Mouse (Mus musculus) liver, embryonic 14.5 days (tissue): ENCODE results near the gene Ttyh2. TPM values are rescaled to one million over a fixed set of nuclear protein-coding genes. Genes with fewer than 3 reads are reported as not detected.
A peak's percentile ranks its signal among the peaks of the same experiment; 100 is the strongest.

Experiments
- ATAC-seq: fragments of 200-750 bp; cut with Nextera tagmentation; 2 replicates; pipeline ENCODE4 v1.8.0; 2017; ENCODE audit warnings: moderate number of reproducible peaks, mild to moderate bottlenecking, moderate library complexity; ENCODE audit not compliant: insufficient read depth
- DNase-seq, 3 experiments: peaks; one replicate each; pipeline ENCODE4 v3.0.0-alpha.2; 2012 to 2013; ENCODE audit warnings: low read depth in 3 of 3, low spot score in 3 of 3
- H3K27ac ChIP-seq: fragments of 300-500 bp; sonication (generic); 2 replicates; pipeline ENCODE4 v1.5.1; 2014; ENCODE audit warnings: moderate library complexity, mild to moderate bottlenecking, control low read depth, inconsistent platforms
- H3K27me3 ChIP-seq: fragments of 300-500 bp; sonication (generic); 2 replicates; pipeline ENCODE4 v1.6.1; 2014; ENCODE audit warnings: mild to moderate bottlenecking, low read length, moderate library complexity; ENCODE audit not compliant: control insufficient read depth, insufficient read depth
- H3K36me3 ChIP-seq: fragments of 300-500 bp; sonication (generic); replicated peaks from 2 replicates; pipeline ENCODE4 v1.6.1; 2014; ENCODE audit warnings: low read depth; ENCODE audit not compliant: control insufficient read depth, insufficient read depth
- H3K4me1 ChIP-seq, 2 experiments: fragments of 200-500 bp in 1 of 2; fragments of 300-500 bp in 1 of 2; sonication (generic) in 1 of 2; replicated peaks; 2 replicates each; pipeline ENCODE4 v1.6.1; 2012 to 2014; ENCODE audit warnings: antibody characterized with exemption in 1 of 2, inconsistent platforms in 1 of 2, low read length in 1 of 2; ENCODE audit not compliant: control insufficient read depth in 2 of 2, insufficient read depth in 2 of 2
- H3K4me2 ChIP-seq: fragments of 300-500 bp; sonication (generic); 2 replicates; pipeline ENCODE4 v1.6.1; 2014; ENCODE audit warnings: low read depth, mild to moderate bottlenecking, control low read depth, moderate library complexity
- H3K4me3 ChIP-seq, 2 experiments: fragments of 200-500 bp in 1 of 2; fragments of 300-500 bp in 1 of 2; sonication (generic) in 1 of 2; 2 replicates each; pipeline ENCODE4 v1.5.1; 2012 to 2014; ENCODE audit warnings: low read depth in 2 of 2, low read length in 2 of 2, mild to moderate bottlenecking in 2 of 2, control low read depth in 1 of 2, inconsistent platforms in 1 of 2, moderate library complexity in 1 of 2; ENCODE audit not compliant: insufficient read depth in 1 of 2
- H3K9ac ChIP-seq: fragments of 300-500 bp; sonication (generic); replicated peaks from 2 replicates; pipeline ENCODE4 v1.6.1; 2014; ENCODE audit warnings: mild to moderate bottlenecking, control low read depth, moderate library complexity
- H3K9me3 ChIP-seq: fragments of 300-500 bp; sonication (generic); 2 replicates; pipeline ENCODE4 v1.6.1; 2016; ENCODE audit warnings: low read length, mixed read lengths; ENCODE audit not compliant: control insufficient read depth
- CTCF ChIP-seq: IDR thresholded peaks from 2 replicates; pipeline ENCODE4 v1.5.1; 2016; ENCODE audit warnings: antibody characterized with exemption, low read depth, control low read depth
- EP300 ChIP-seq: IDR thresholded peaks from 2 replicates; pipeline ENCODE4 v1.6.1; 2016; ENCODE audit warnings: antibody characterized with exemption, low read depth
- WGBS: fragments of 180-500 bp; shearing (Covaris S2); extraction: QIAGEN DNeasy Blood & Tissue Kit; methylation state at CpG from one replicate; pipeline ENCODE4 v1.1.7; 2014; ENCODE audit not compliant: insufficient replicate concordance; 5-methylcytosine and 5-hydroxymethylcytosine counted together
- polyA plus RNA-seq, 2 experiments: library from polyadenylated mRNA; depleted of rRNA in 1 of 2; stranded (reverse) in 1 of 2; unstranded in 1 of 2; fragments of >200 nt; fragmentation: Nextera tagmentation in 1 of 2; extraction: Ambion mirVana in 1 of 2; gene quantifications; 2 replicates each; pipeline versions ENCODE4 v1.2.1 to v1.2.3; 2012 to 2014

Gene Ttyh2
- 2.7 and 2.9 TPM in 2 replicates for polyA plus RNA-seq (2012; rRNA removed)
- 6.4 and 6.5 TPM in 2 replicates for polyA plus RNA-seq (2014; fragmentation: Nextera tagmentation; extraction: Ambion mirVana)

DNA sequence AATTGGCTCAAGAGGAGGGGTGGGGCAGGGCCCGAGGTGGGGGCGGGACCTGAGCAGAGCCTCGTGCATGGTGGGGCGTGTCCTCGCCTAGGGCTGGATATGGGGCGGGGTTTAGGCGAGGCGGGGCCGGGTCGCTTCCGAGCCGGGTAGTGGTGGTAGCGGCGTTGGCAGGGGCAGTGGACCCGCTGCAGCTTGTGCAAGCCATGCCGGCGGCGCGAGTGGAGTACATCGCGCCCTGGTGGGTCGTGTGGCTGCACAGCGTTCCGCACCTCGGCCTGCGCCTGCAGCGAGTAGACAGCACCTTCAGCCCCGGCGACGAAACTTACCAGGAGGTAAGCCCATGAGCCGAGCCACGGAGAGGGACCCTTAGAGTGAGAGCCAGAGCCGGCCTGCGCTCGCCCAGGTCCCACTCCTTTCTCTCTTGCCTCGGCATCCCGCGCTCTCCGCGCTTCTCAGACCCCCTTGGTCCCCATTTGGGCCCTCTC, at the start of gene Ttyh2:
TSS of gene Ttyh2 (plus strand) at position 91 of the 485 bp plus-strand sequence.
- H3K36me3 ChIP-seq: peaks cover 27% of the 10 kb centered on the region
- DNase-seq (peak; percentile 60 to 67 (median 63)), ATAC-seq (peak; percentile 86)
- H3K4me2 ChIP-seq: peak within 1 kb of the TSS; percentile 92
- H3K9ac ChIP-seq: peak within 1 kb of the TSS; percentile 51
- H3K27me3 ChIP-seq: peaks cover 10% of the 10 kb centered on the region; the same call in 1 of the 2 replicates
- WGBS: under 1% methylated on average over 39 of the region's 40 CpGs
- H3K27ac ChIP-seq: no peak within 1 kb of the TSS
- H3K9me3 ChIP-seq: no peaks in the 10 kb centered on the region
- no peak for TF ChIP-seq EP300
- peaks cover 3 to 15% of the 10 kb centered on the region in 2 experiments for H3K4me1 ChIP-seq
- H3K4me3 ChIP-seq: peak within 1 kb of the TSS; percentile 47 to 65

DNA sequence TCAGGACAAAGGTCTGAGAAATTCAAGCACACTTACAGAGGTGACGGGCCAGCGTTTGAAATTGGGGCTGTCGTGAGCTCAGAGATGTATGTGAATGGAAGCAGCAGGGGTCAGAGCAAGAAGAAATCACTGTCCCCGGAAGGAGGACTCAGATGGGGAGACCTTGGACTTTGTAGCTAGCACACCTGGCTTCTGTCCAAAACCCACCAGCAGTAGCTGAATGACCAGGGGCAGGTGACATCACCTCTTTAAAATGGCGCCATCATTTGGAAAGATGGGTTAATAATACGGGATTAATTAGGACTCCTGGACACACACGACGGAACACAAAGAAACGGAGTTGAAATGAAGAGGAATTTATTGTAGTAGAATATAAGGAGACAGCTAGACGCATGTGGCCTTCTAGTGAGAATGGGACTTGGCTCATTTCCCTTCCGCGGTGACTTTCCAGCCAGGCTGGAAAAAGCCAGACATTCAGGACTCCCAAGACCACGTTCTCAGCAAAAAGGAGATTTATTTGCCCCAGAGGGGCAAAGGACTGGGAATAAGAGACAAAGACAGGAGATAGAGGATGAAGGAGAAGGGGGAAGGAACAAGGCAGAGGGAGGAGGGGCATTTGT, 49.0 kb upstream of the Ttyh2 start:
- Histone ChIP-seq H3K9ac (no peak overlapping the region), H3K36me3 (no peaks in the 10 kb centered on the region), H3K27me3 (no peaks in the 10 kb centered on the region), H3K27ac (no peak overlapping the region), H3K9me3 (no peaks in the 10 kb centered on the region; the same call in 1 of the 2 replicates), H3K4me1 (no peaks in the 10 kb centered on the region), H3K4me2 (no peak overlapping the region), H3K4me3 (no peak overlapping the region)
- TF ChIP-seq EP300 (no peak), CTCF (no peak)
- WGBS: 69% methylated on average over 13 of the region's 13 CpGs
- ATAC-seq: no peak
- DNase-seq: no peak

- Histone ChIP-seq H3K9ac (no peak overlapping the region), H3K4me3 (no peak overlapping the region), H3K4me2 (no peak overlapping the region), H3K27me3 (no peaks in the 10 kb centered on the region), H3K4me1 (no peaks in the 10 kb centered on the region), H3K27ac (no peak overlapping the region), H3K36me3 (no peaks in the 10 kb centered on the region), H3K9me3 (no peaks in the 10 kb centered on the region; the same call in 1 of the 2 replicates)
- TF ChIP-seq EP300 (no peak), CTCF (no peak)
- 62% methylated on average over 6 of the region's 6 CpGs for WGBS
- ATAC-seq (no peak), DNase-seq (no peak)
These were observed 48.2 kb upstream of the Ttyh2 start for GRCm38 (mm10) chr11:114627036-114627435.

GRCm38 (mm10) chr11:114628032-114628431, 47.2 kb upstream of the Ttyh2 start:
- 67% methylated on average over 12 of the region's 12 CpGs for WGBS
- Histone ChIP-seq H3K9ac (no peak overlapping the region), H3K27ac (no peak overlapping the region), H3K4me1 (no peaks in the 10 kb centered on the region), H3K36me3 (no peaks in the 10 kb centered on the region), H3K9me3 (no peaks in the 10 kb centered on the region; the same call in 1 of the 2 replicates), H3K27me3 (no peaks in the 10 kb centered on the region), H3K4me3 (no peak overlapping the region), H3K4me2 (no peak overlapping the region)
- TF ChIP-seq EP300 (no peak), CTCF (peak; percentile 67)
- ATAC-seq: no peak
- DNase-seq: peak in 1 of 3 experiments; percentile 4

GRCm38 (mm10) chr11:114630044-114630443, 45.2 kb upstream of the Ttyh2 start:
- Histone ChIP-seq H3K4me1 (no peaks in the 10 kb centered on the region), H3K27me3 (no peaks in the 10 kb centered on the region), H3K4me2 (no peak overlapping the region), H3K36me3 (no peaks in the 10 kb centered on the region), H3K9me3 (no peaks in the 10 kb centered on the region; the same call in 1 of the 2 replicates), H3K4me3 (no peak overlapping the region), H3K9ac (no peak overlapping the region), H3K27ac (no peak overlapping the region)
- DNase-seq (no peak), ATAC-seq (no peak)
- WGBS: 54% methylated on average over 5 of the region's 5 CpGs
- TF ChIP-seq CTCF: peak; percentile 49
- TF ChIP-seq EP300: no peak
